Mouse (Mus musculus) liver, embryonic 13.5 days (tissue): Measurements from ENCODE around the gene Gpr33. TPM values are rescaled to one million over a fixed set of nuclear protein-coding genes. Genes with fewer than 3 reads are reported as not detected.

Source experiments
- ATAC-seq: fragments of 200-750 bp; cut with Nextera tagmentation; 2 replicates; pipeline ENCODE4 v1.8.0; 2017; ENCODE audit warnings: low read depth, mild to moderate bottlenecking, moderate number of reproducible peaks, moderate library complexity
- DNase-seq: peaks from one replicate; pipeline ENCODE4 v3.0.0; 2022
- H3K27ac ChIP-seq: fragments of 300-500 bp; sonication (generic); 2 replicates; pipeline ENCODE4 v1.5.1; 2015; ENCODE audit warnings: moderate library complexity, mild to moderate bottlenecking, inconsistent platforms
- H3K27me3 ChIP-seq: fragments of 300-500 bp; sonication (generic); 2 replicates; pipeline ENCODE4 v1.6.1; 2015; ENCODE audit warnings: mild to moderate bottlenecking, inconsistent platforms
- H3K36me3 ChIP-seq: fragments of 300-500 bp; sonication (generic); 2 replicates; pipeline ENCODE4 v1.6.1; 2015; ENCODE audit warnings: mild to moderate bottlenecking, inconsistent platforms
- H3K4me1 ChIP-seq: fragments of 300-500 bp; sonication (generic); replicated peaks from 2 replicates; pipeline ENCODE4 v1.6.1; 2015; ENCODE audit warnings: inconsistent platforms
- H3K4me2 ChIP-seq: fragments of 300-500 bp; sonication (generic); 2 replicates; pipeline ENCODE4 v1.6.1; 2015; ENCODE audit warnings: inconsistent platforms, mild to moderate bottlenecking, moderate library complexity
- H3K4me3 ChIP-seq: fragments of 300-500 bp; sonication (generic); replicated peaks from 2 replicates; pipeline ENCODE4 v1.5.1; 2015; ENCODE audit warnings: mild to moderate bottlenecking, inconsistent platforms
- H3K9ac ChIP-seq: fragments of 300-500 bp; sonication (generic); 2 replicates; pipeline ENCODE4 v1.6.1; 2015; ENCODE audit warnings: mild to moderate bottlenecking, inconsistent platforms
- H3K9me3 ChIP-seq: fragments of 300-500 bp; sonication (generic); replicated peaks from 2 replicates; pipeline ENCODE4 v1.6.1; 2016; ENCODE audit warnings: inconsistent platforms
- WGBS: fragments of 180-500 bp; shearing (Covaris S2); methylation state at CpG from one replicate; pipeline ENCODE4 v1.1.7; 2015; ENCODE audit not compliant: insufficient replicate concordance; 5-methylcytosine and 5-hydroxymethylcytosine counted together
- polyA plus RNA-seq: library from polyadenylated mRNA; unstranded; fragments of >200 nt; fragmentation: Nextera tagmentation; extraction: Ambion mirVana; gene quantifications from 2 replicates; pipeline ENCODE4 v1.2.1, GENCODE M21; 2015

Gene Gpr33
- not detected in 2 replicates for polyA plus RNA-seq

DNA sequence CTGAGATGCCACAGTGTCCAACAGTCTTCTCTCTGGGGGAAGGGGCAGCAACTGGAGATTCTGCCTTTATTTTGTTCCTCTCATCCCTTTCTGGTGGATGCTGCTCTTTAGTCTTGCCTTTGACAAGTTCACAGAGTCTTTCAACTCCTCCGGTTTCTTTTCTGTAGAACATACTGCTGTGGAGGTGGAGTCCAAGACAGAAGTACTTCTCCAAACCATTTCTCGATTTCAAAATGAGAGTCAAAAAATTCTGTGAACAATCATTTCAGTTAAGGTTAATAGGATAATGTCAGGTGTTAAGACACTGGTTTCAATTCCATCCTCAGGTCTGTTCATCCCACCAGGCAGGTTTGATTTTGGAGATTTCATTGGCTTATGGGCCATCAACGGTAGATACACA lies at the start of gene Gpr33:
Gene Gpr33, minus strand, starts transcription at position 101 of the 400 bp plus-strand sequence.
- ATAC-seq, result no peak
- no peak within 1 kb of the TSS for H3K4me2 ChIP-seq

DNA sequence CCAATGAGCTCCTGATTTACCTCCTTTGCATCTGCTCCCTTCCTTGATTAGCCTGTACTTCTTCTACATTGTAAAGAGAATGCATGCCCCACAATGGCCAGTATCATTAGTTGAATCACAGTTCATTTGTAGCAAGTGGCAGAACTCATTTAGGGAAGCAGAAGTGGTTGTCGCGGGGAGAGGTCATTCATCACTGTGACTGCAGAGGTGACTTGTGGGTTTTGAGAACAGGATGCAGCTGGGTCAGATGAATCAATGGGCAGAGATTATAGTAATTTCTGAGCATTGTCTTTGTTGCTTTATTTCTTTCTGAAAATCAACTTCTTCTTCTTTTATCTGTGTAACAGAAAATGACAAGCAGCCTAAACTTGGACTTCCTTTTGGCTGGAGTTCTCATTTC lies 21.5 kb upstream of the Gpr33 start:
- Histone ChIP-seq H3K4me2 (no peak overlapping the region), H3K27ac (no peak overlapping the region), H3K4me1 (peaks cover 3% of the 10 kb centered on the region; the same call in 1 of the 2 replicates), H3K4me3 (no peak overlapping the region), H3K9ac (no peak overlapping the region), H3K9me3 (no peaks in the 10 kb centered on the region), H3K36me3 (no peaks in the 10 kb centered on the region), H3K27me3 (no peaks in the 10 kb centered on the region)
- WGBS, result 16% methylated on average over 2 of the region's 2 CpGs
- ATAC-seq (no peak), DNase-seq (no peak)

More for the DNA sequence above, at the start of gene Gpr33:
- H3K27me3 ChIP-seq, result no peaks in the 10 kb centered on the region
- no peak within 1 kb of the TSS for H3K9ac ChIP-seq
- no peaks in the 10 kb centered on the region for H3K9me3 ChIP-seq
- no peaks in the 10 kb centered on the region for H3K36me3 ChIP-seq
- no peaks in the 10 kb centered on the region for H3K4me1 ChIP-seq
- H3K27ac ChIP-seq, result no peak within 1 kb of the TSS
- no peak within 1 kb of the TSS for H3K4me3 ChIP-seq
- DNase-seq, result no peak
- WGBS, result 73% methylated on average over 3 of the region's 3 CpGs

DNA sequence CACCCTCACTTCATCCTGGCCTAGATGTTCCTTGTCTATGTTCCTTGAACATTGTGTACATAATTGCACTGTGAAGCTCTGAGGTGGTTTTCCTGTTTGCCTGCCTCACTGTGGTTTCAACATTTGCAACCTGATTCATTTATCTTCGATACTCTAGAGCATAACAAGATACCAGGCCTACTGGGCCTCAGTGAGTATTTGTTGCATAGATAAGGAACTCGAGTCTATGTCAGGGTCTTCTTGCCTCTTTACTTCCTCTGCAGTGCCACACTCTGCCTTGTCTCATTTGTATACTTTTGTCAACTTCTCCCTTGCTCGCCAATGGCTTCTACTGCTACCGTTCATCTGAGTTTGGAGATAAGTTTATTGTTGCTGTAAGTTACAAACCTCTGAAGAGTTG lies 18.5 kb upstream of the Gpr33 start:
- H3K27me3 ChIP-seq, result no peaks in the 10 kb centered on the region
- DNase-seq (no peak), ATAC-seq (no peak)
- no peak overlapping the region for H3K4me3 ChIP-seq
- no peak overlapping the region for H3K9ac ChIP-seq
- H3K4me1 ChIP-seq, result peaks cover 3% of the 10 kb centered on the region; the same call in 1 of the 2 replicates
- no peaks in the 10 kb centered on the region for H3K36me3 ChIP-seq
- 20% methylated on average over 4 of the region's 4 CpGs for WGBS
- H3K9me3 ChIP-seq, result no peaks in the 10 kb centered on the region
- no peak overlapping the region for H3K4me2 ChIP-seq
- H3K27ac ChIP-seq, result no peak overlapping the region

DNA sequence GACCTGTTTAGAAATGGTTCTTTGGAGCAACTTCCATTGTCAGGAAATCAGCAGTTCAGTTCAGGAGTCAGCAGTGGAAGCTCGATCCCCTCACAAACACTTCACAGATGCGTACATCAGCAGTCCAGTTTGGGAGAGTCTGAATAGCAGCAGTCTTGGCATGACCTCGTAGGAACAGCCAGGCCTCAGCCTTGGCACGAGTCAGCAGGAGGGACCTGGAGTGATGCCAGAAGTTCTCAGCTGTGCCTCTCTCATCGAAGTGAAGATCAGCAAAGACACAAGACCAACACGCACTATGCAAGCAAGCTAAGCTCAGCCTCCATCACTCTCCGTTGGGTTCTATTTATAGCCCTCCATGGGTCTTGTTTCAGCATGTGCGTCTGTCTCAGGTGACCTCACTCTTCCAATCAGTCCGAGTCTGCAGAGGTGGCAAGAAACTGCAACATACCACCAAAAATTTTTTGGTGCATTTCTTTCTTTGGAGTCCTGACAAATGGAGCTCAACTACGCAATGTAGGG lies 15.0 kb upstream of the Gpr33 start:
- DNase-seq, result no peak
- Histone ChIP-seq H3K27ac (no peak overlapping the region), H3K27me3 (no peaks in the 10 kb centered on the region), H3K9me3 (no peaks in the 10 kb centered on the region), H3K4me2 (no peak overlapping the region), H3K4me3 (no peak overlapping the region), H3K9ac (no peak overlapping the region), H3K4me1 (peaks cover 3% of the 10 kb centered on the region; the same call in 1 of the 2 replicates), H3K36me3 (no peaks in the 10 kb centered on the region)
- WGBS, result 66% methylated on average over 10 of the region's 10 CpGs
- ATAC-seq, result no peak

DNA sequence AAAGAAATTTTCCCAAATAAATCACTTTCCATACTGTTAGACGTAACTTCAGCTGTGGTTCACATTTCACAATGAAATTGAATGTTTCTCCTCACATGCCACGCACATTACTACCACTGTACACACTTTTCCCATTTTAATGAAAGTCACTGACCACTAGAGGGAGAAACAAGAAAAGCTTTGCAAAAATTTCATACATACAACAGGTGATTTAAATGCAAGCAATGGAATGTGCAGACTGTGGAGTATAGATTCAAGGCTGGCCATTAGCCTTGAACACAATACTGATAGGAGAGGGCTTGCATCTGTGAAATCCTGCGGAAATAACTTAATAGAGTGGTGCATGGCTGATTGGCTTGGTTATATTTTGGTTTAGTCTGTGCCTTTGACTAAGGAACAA lies 10.5 kb upstream of the Gpr33 start:
- ATAC-seq (no peak), DNase-seq (no peak)
- no peaks in the 10 kb centered on the region for H3K36me3 ChIP-seq
- no peak overlapping the region for H3K9ac ChIP-seq
- WGBS, result 45% methylated on average over 3 of the region's 3 CpGs
- no peak overlapping the region for H3K4me3 ChIP-seq
- no peaks in the 10 kb centered on the region for H3K4me1 ChIP-seq
- no peak overlapping the region for H3K27ac ChIP-seq
- H3K4me2 ChIP-seq, result no peak overlapping the region
- no peaks in the 10 kb centered on the region for H3K27me3 ChIP-seq
- H3K9me3 ChIP-seq, result no peaks in the 10 kb centered on the region

DNA sequence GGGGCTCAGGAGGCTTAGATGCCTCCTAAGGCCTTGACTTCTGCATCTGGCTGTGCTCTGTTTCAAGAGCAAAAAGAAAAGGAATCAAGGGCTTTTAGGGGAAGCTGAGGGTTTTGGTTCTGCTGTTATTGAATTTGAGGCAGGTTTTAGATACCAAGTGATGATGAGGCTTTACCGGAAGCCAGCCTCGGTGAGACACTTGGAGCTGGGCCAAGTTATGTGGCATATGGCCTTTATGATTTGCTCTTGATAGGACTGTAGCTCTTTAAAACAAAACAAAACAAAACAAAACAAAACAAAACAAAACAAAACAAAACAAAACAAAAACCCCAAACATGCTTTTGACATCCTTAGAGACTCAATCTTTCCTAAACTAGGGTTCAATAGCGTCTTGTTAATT lies 7.1 kb upstream of the Gpr33 start:
- ATAC-seq (no peak), DNase-seq (no peak)
- Histone ChIP-seq H3K27me3 (no peaks in the 10 kb centered on the region), H3K36me3 (no peaks in the 10 kb centered on the region), H3K27ac (no peak overlapping the region), H3K4me1 (no peaks in the 10 kb centered on the region), H3K9me3 (no peaks in the 10 kb centered on the region), H3K4me3 (no peak overlapping the region), H3K9ac (no peak overlapping the region), H3K4me2 (no peak overlapping the region)
- WGBS, result 83% methylated on average over 3 of the region's 3 CpGs

DNA sequence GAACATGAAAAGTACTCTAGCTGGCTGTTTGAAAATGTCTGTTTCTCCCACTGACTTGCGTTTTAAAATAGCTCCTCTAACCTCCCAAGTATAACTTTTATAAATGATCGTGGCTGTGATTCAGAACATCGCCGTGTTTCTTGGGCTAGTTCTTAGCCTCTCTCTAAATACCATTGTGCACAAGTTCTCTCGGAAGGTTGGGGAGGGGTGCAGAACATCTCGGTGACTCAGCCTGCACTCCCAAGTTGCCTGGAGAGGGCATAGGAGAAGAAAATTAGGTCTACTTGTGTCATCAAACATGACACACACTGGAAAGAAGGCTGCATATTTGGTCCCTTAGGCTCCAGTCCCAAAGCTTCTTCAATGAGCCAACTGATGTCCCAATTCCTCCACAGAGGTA lies 4.4 kb upstream of the Gpr33 start:
- 73% methylated on average over 6 of the region's 6 CpGs for WGBS
- no peaks in the 10 kb centered on the region for H3K36me3 ChIP-seq
- H3K27ac ChIP-seq, result no peak overlapping the region
- H3K4me2 ChIP-seq, result no peak overlapping the region
- H3K4me1 ChIP-seq, result no peaks in the 10 kb centered on the region
- ATAC-seq (no peak), DNase-seq (no peak)
- no peaks in the 10 kb centered on the region for H3K27me3 ChIP-seq
- H3K9ac ChIP-seq, result no peak overlapping the region
- H3K9me3 ChIP-seq, result no peaks in the 10 kb centered on the region
- no peak overlapping the region for H3K4me3 ChIP-seq

DNA sequence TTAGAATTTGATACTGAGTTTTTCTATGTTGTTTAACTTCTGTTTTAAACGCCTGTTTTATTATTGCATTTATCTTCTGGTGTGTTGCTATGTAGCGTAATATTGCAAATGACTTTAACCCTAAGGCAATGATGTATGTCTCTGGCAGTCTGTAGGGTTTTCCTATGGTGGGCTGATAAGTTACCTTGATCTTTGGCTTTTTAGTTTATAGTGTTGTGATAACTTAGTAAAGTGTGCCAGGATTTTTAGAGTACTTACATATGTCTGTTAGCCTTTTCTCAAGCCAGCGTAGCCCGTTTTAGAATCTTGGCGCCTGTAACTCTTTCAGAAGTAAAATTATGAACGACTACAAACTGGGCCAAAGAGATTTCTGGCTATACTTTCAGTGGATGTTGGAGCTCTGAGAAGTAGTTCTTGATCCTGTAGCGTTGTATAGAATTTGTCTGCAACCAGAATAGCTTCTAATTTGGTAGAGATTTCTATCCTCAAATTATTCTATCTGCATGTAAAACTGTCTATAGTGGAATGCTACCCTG lies 13.3 kb downstream of the Gpr33 start:
- ATAC-seq (no peak), DNase-seq (no peak)
- Histone ChIP-seq H3K9me3 (no peaks in the 10 kb centered on the region), H3K4me2 (no peak overlapping the region), H3K27me3 (no peaks in the 10 kb centered on the region), H3K36me3 (no peaks in the 10 kb centered on the region), H3K27ac (no peak overlapping the region), H3K4me3 (no peak overlapping the region), H3K9ac (no peak overlapping the region), H3K4me1 (no peaks in the 10 kb centered on the region)
- 73% methylated on average over 7 of the region's 7 CpGs for WGBS

DNA sequence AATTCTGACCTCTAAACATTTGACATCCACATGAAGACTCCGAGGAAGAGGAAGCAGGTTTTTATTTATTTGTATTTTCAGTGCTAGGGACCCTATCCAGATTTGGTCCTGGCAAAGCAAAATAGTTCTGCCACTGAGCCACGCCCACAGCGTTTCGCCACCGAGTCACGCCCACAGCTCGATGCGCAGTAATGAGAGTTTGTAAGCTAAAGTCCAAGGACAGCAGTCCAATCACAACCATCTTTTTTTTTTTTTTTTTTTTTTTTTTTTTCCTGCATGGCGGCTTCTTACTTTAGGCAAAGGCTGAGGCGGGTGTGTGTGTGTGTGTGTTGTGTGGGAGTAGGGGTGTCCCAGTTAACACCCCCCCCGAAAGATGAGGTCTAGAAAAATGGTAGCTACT lies 13.8 kb downstream of the Gpr33 start:
- Histone ChIP-seq H3K4me1 (no peaks in the 10 kb centered on the region), H3K4me2 (no peak overlapping the region), H3K27ac (no peak overlapping the region), H3K36me3 (no peaks in the 10 kb centered on the region), H3K9me3 (no peaks in the 10 kb centered on the region), H3K9ac (no peak overlapping the region), H3K27me3 (no peaks in the 10 kb centered on the region), H3K4me3 (no peak overlapping the region)
- no peak for ATAC-seq
- WGBS, result 64% methylated on average over 11 of the region's 11 CpGs
- DNase-seq, result no peak

DNA sequence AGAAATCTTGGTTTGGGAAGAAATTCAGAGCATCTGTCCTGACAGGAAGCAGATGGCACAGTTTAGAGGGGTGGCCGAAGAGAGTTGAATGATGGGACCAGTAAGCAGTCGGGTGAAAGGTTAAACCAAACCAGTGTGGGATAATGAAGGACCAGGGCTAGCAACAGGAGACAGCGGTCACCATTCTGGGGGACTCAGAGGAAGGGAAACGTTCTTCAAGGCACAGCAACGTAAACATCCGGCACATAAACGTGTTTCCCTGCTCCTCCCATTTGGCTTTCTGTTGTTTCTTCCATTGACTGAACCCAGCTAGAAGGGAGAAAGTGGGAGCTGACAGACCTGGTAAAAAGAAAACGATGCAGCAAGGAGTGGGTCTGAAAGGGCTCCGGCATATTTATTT lies 14.6 kb downstream of the Gpr33 start:
- ATAC-seq (no peak), DNase-seq (no peak)
- Histone ChIP-seq H3K4me2 (no peak overlapping the region), H3K36me3 (no peaks in the 10 kb centered on the region), H3K27me3 (no peaks in the 10 kb centered on the region), H3K4me1 (no peaks in the 10 kb centered on the region), H3K4me3 (no peak overlapping the region), H3K9me3 (no peaks in the 10 kb centered on the region), H3K27ac (no peak overlapping the region), H3K9ac (no peak overlapping the region)
- WGBS, result 44% methylated on average over 9 of the region's 9 CpGs

DNA sequence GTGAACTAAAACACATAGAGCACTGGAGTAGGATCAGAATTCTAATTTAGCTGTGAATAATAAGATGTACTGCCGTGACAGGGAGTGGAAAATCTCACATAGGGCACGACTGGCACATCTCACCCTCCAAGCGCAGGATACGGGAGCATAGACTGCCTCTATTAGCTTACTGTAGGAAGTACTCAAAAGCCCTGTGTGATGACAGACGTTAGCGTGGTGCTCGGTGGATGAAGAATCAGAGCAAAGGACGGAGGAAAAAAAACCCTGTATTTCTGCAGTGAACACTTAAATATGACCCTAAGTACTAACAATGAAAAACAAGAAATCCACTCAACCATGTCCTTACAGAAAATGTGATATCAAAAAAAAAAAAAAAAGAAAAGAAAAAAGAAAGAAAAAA lies 15.7 kb downstream of the Gpr33 start:
- Histone ChIP-seq H3K9ac (no peak overlapping the region), H3K36me3 (no peaks in the 10 kb centered on the region), H3K4me3 (no peak overlapping the region), H3K27me3 (no peaks in the 10 kb centered on the region), H3K4me2 (no peak overlapping the region), H3K9me3 (no peaks in the 10 kb centered on the region), H3K27ac (no peak overlapping the region), H3K4me1 (0 out of 2 replicates have a peak, but pooled peaks cover 3% of the 10 kb centered on the region)
- ATAC-seq, result no peak
- WGBS, result 68% methylated on average over 8 of the region's 8 CpGs
- DNase-seq, result no peak

DNA sequence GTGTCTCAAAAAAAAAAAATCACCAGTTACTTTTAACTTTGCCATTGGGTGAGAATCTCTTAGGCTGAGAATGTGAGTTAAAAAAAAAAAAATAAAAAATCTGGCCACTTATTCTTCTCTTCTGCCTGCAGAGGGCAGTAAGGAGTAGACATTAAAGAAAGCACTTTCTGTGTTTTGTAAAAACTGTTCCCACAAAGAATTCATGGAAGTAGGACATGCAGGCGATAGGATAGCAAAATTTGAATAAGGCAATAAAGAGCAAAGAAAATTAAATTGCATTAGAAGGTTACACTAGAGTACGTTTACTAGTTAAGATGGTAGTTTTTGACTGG lies 17.3 kb downstream of the Gpr33 start:
- Histone ChIP-seq H3K27ac (no peak overlapping the region), H3K4me2 (no peak overlapping the region), H3K36me3 (no peaks in the 10 kb centered on the region), H3K4me1 (peaks cover 9% of the 10 kb centered on the region), H3K27me3 (no peaks in the 10 kb centered on the region), H3K9ac (no peak overlapping the region), H3K4me3 (no peak overlapping the region), H3K9me3 (no peaks in the 10 kb centered on the region)
- ATAC-seq, result no peak
- DNase-seq, result no peak
- WGBS, result 48% methylated on average over 2 of the region's 2 CpGs
